Mouse (Mus musculus) frontal cortex, postnatal 10 days (tissue): ENCODE results near the gene Tmem235.

ENCODE experiments used
- DNase-seq, 2 experiments: peaks; one replicate each; pipeline ENCODE4 v3.0.0; 2022; ENCODE audit warnings: low spot score in 2 of 2, mixed read lengths in 1 of 2

The Tmem235 gene

DNA sequence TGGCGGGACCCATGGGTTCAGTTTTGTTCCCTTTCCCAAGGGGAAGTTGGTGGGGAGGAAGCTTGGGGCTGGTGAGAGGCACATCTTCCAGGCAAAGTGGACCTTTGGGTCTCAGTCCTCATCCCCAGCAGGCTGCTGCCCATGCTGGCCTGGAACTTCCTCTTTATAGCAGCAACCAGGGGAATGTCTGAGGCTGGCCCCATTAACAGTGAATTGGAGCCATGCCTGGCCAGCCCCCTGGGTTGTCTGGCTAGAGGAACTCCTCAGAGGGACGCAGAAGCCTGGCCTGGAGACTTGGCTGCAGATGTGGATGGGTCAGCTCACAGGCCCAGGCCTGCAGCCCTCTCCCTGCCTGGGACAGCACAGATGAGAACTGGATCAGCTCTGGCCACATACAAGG, 4.3 kb downstream of the Tmem235 start:
- DNase-seq = no peak

GRCm38 (mm10) chr11:117865988-117866387, 5.4 kb downstream of the Tmem235 start:
- DNase-seq = no peak

- DNase-seq = peak; percentile 58 to 79
These were observed 10.3 kb downstream of the Tmem235 start for GRCm38 (mm10) chr11:117870688-117871365.

DNA sequence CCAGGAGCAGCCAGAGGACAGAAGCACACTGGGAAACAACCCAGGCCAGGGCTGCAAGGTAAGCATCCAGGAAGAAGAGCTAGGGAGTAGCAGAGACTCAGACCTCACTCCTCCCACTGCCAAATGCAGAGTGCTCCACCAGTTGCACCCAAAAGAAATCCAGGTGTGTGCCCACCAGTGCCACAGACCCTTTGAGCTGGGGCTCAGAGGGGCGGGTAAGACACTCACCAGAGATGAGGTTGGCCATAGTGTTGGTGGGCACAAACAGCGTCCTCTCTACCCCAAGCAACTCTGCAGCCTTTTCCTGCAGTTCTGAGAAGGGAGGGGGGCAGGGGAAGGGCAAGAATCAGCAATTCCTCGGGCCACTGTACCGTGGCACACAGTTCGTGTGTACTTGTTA, 10.8 kb downstream of the Tmem235 start:
- no peak for DNase-seq

DNA sequence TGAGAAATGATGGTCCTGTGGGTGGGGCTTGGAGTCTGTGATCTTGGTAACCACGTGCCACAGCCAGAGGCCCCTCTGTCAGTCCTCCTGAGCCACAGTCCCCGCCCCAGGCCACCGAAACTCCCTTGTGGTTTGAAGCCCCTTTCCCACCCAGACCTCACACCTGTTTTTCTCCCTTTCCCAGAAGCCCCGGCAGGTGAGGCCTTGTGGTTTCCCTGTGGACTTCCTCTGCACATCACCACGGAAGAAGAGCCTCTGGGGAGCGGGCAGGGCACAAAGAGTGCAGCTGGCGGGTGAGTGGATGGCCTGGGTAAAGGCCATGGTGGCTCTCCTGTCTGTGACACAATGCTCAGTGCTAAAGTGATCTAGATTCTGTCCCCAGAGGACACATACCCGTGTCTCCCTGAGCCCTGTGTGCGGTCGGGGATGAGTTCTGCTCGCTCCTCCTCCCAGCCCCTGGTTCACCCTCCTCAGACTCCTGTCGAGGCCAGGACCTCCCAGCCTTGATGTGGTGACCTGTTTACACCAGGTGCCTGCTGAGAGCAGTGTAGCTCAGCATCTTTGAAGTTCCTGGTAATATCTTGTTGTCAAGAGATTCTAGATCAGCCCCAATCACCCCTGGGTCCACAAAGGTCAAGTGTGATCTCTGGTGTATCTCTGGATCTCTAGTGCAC, 11.5 kb downstream of the Tmem235 start:
- DNase-seq = no peak

DNA sequence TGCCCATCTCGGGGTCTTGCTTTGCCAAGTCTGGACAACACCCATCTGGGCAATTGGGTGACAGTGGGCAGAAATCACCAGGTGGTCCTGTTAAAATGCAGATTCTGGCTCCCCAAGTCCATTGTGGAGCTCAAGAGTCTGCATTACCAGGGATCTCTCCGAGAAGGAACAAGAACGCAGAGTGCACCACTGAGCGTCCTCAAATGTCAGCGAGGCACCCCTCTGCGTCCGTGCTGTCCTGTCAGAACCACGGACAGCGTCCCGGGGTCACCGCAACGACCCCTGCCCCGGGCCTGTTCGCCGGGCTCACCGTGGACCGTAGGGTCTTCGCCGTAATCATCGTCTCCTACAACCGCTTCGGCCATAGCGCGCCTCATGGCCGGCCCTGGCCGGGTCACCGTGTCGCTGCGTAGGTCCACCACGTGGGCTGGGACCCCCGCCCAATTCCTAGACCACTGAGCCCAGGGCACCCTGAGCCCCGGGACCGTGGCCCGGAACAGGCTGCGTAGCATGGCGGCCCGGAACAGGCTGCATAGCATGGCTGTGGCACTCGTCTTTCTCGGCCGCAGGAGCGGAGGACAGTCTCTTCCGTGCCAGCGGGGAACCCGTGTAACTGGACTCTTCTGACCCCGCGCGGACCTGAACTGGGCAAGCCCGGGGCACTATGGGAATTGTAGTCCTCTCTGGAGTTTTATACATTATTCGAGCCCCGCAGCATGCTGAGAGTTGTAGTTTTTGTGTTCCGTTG, 12.5 kb downstream of the Tmem235 start, which contains the start of gene Tha1:
TSS of gene Tha1 (minus strand) at position 621 of the 748 bp plus-strand sequence.
- peak in 1 of 2 experiments; percentile 74 for DNase-seq

DNA sequence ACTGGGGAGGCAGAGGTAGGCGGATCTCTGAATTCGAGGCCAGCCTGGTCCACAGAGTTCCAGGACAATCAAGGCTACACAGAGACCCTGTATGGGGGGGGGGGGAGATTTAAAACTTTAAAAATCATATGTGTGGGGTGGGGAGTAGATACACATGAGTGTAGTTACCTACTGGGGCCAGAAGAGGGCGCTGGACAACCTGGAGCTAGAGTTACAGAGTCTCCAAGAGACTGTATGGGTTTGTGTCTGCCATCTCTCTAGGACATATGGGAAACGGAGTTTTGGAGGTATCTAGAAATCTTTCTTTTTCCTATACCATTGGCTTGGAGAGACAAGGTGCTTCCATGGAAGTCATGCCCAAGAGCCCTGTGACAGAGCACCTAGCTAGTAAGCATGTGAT, 13.9 kb downstream of the Tmem235 start:
- DNase-seq = no peak

DNA sequence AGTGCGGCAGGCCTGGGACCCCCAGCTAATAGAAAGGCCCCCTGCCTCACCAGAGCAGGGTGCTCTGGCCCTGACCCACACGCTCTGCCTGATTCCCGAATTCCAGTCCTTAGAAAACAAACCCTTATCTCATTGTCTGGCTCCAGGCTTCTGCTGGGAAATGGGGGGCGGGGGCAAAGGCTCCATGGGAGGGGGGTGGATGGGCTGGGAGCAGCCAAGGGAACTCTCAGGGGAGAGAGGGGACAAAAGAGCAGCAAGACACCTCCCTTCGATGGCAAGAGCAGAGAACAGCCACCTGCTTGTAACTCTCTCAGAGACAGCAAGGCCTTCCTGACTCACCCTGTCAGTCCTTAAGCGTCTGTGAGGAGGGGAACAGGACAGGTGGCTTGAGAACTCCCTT, 15.1 kb downstream of the Tmem235 start:
- no peak for DNase-seq

- DNase-seq = peak; percentile 38 to 63
These were observed 17.6 kb downstream of the Tmem235 start for GRCm38 (mm10) chr11:117877917-117878745.

DNA sequence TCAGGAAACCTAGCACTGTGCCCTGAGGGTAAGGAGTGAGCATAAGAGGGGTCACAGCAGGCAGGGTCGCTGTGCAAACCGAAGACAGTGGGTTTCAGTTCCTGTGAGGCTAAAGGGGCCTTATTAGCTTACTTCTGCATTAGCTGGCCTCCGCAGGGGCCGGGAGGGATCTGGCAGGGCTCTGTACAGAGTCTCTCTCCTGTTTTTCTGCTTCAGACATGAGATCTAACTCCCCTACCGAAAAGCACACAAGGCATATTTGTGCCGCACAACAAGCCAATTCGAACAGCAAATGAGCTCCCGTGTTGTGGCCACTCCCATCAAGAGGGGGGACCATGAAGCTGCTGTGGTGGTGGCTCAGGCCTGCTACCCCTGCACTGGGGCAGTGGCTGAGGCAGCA, 18.3 kb downstream of the Tmem235 start:
- DNase-seq = no peak

- no peak for DNase-seq
These were observed 19.1 kb downstream of the Tmem235 start for GRCm38 (mm10) chr11:117879676-117880075.

DNA sequence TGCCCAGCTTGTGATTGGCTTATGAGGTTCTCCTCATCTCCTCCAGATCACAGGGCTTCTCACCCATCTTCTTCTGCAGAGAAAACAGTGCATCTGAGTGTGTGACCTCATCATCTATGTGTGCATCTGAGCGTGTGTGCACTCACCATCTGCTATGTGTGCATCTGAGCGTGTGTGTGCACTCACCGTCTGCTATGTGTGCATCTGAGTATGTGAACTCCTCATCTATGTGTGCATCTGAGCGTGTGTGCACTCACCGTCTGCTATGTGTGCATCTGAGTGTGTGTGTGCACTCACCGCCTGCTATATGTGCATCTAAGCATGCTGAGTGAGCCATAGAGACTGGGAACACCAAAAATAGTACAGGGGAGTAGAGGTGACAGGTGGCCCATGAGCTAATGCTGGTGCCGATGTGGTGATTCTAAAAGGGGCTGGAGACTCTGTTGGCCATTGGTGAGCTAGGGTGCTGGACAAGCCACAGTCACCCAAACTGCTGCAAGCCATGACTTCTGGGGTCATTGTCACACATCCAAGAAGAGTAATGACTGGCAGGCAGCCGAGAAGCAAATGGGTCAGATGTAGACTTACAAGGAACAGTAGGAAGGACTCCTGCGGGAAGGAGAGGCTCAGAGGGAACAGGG, 19.9 kb downstream of the Tmem235 start:
- no peak for DNase-seq

GRCm38 (mm10) chr11:117880977-117881358, 20.4 kb downstream of the Tmem235 start:
- DNase-seq = no peak

DNA sequence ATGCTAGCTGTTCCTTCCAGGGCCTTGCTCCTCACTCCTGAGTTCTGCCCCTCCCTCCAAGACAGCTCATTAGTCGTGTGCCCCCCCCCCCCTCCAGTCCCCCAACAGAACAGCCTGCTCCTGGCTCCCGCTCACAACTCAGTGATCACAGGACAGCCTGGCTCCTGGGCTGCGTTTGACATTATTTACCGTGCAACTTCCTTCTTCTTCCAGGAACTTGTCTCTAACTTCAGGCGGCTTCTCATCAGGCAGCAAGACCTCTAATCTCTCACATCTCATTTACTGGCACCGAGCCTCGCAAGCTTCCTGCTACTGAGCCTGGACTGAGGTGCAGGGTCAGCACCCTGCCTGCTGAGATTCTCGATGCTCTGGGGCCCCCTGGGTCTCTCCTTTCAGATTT, 21.2 kb downstream of the Tmem235 start:
- DNase-seq = no peak

GRCm38 (mm10) chr11:117882208-117882607, 21.7 kb downstream of the Tmem235 start:
- no peak for DNase-seq

DNA sequence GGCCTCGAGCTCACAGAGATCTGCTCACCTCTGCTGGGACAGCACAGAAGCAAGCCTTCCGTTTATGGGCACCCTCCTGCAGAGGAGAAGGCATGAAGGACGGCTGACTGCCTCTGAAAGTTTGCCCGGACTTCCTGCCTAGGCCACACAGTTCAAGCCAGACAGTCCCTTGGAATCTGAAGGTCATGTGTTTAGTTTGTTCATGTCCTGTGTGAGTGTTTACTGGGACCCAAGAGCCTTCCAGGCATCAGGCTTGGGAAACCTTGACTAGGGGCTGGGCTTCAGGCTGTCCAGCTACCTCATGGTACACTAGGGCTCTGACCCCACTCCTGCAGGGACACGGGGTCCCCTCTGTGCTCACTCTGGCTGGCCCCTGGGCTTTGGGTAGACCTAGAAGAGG, 25.4 kb downstream of the Tmem235 start:
- no peak for DNase-seq

GRCm38 (mm10) chr11:117888168-117888852, 27.8 kb downstream of the Tmem235 start:
- no peak for DNase-seq

DNA sequence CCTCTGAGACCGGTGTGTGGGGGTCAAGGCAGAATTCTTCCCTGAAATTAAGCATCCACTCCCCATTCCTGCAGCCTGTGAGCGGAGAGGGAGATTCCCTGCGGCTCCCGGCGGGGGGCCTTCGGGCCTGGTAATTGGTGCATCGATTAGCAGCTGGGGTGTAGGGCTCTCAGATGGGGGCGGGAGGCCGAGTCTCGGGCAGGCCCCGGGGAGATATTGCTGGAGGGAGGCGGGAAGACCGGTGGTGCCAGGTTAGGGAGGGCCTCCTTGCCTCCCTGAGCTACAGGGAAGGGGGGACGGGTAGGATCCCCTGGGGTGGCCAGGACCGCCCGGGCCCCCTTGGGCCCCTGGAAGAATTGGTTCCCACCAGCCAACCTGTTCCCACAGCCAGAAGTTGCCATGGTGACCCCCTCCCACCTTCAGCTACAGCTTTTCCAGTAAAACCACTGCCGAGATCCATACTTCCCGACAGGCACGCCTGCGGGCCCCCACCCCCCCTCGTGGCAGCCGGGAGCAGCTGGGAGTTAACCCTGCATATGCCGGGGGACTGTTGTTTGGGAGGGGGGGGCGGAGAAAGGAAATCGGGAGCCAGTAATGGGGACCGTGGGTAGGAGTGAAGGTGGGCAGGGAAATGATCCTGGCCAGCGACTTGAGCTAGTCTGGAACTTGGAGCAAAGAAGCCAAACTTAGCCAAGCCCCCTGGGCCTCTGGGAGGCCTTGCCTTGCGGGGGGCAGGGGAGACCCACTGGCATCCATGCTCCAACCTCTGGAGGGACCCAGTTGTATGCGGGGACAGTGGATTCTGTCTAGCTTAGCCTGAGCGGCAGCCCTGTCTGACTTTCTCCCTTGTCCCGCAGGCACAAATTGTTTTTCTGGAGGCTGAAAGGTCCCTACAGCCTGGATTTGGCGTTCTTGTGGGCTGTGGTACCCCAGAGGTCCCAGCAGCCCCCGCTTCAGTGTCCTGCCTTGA, 28.6 kb downstream of the Tmem235 start:
- DNase-seq = peak in 1 of 2 experiments; percentile 47

DNA sequence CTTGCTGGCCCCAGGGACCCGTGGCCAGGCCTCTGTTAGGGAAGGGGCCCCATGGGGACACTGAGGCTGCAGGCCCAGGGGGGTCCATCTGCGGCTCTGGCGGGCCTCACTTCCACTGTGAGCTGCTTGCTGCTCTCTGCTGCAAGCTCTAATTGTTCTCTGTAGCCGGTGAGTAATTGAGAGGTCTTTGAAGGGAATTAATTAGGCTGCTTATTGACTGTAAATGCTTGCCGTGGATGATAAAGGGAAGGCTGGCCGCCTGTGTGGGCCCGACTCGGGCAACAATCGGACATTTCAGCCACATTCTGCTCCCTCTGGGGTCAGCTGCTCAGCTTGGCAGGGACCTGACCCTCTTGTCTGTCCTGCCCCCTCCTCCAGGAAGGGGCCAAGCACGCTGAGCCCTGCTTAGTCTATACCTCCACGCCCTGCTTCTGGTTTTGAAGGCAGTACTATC, 29.4 kb downstream of the Tmem235 start:
- no peak for DNase-seq
